Mouse (Mus musculus) embryonic facial prominence, embryonic 14.5 days (tissue): ENCODE measurements around the gene Pgm5. TPM values are rescaled to one million over a fixed set of nuclear protein-coding genes. Genes with fewer than 3 reads are reported as not detected.

Experiments used
- ATAC-seq: fragments of 200-750 bp; cut with Nextera tagmentation; 2 replicates; pipeline ENCODE4 v1.8.0; 2017; ENCODE audit warnings: low read depth, moderate number of reproducible peaks, moderate TSS enrichment
- DNase-seq: peaks from one replicate; pipeline ENCODE4 v3.0.0-alpha.2; 2015; ENCODE audit warnings: low spot score
- H3K27ac ChIP-seq: fragments of 300-500 bp; sonication (generic); replicated peaks from 2 replicates; pipeline ENCODE4 v1.5.1; 2014; ENCODE audit warnings: low read depth, mild to moderate bottlenecking, low read length, moderate library complexity
- H3K27me3 ChIP-seq: fragments of 300-500 bp; sonication (generic); replicated peaks from 2 replicates; pipeline ENCODE4 v1.6.1; 2014; ENCODE audit warnings: low read length; ENCODE audit not compliant: control insufficient read depth, insufficient read depth
- H3K36me3 ChIP-seq: fragments of 300-500 bp; sonication (generic); 2 replicates; pipeline ENCODE4 v1.6.1; 2014; ENCODE audit warnings: low read length, mixed read lengths; ENCODE audit not compliant: control insufficient read depth, insufficient read depth
- H3K4me1 ChIP-seq: fragments of 300-500 bp; sonication (generic); 2 replicates; pipeline ENCODE4 v1.6.1; 2014; ENCODE audit warnings: antibody characterized with exemption, low read length; ENCODE audit not compliant: control insufficient read depth, insufficient read depth
- H3K4me2 ChIP-seq: fragments of 300-500 bp; sonication (generic); 2 replicates; pipeline ENCODE4 v1.6.1; 2014; ENCODE audit warnings: low read depth, mild to moderate bottlenecking, low read length, moderate library complexity, mixed read lengths
- H3K4me3 ChIP-seq: fragments of 300-500 bp; sonication (generic); 2 replicates; pipeline ENCODE4 v1.5.1; 2014; ENCODE audit warnings: low read depth, mild to moderate bottlenecking, low read length
- H3K9ac ChIP-seq: fragments of 300-500 bp; sonication (generic); 2 replicates; pipeline ENCODE4 v1.6.1; 2014; ENCODE audit warnings: low read depth, mild to moderate bottlenecking, low read length, moderate library complexity, mixed read lengths
- H3K9me3 ChIP-seq: fragments of 300-500 bp; sonication (generic); 2 replicates; pipeline ENCODE4 v1.6.1; 2016; ENCODE audit warnings: low read length; ENCODE audit not compliant: control insufficient read depth
- WGBS: fragments of 180-500 bp; shearing (Covaris S2); extraction: QIAGEN DNeasy Blood & Tissue Kit; methylation state at CpG from one replicate; pipeline ENCODE4 v1.1.7; 2014; 5-methylcytosine and 5-hydroxymethylcytosine counted together
- polyA plus RNA-seq: library from polyadenylated mRNA; unstranded; fragments of >200 nt; fragmentation: Nextera tagmentation; extraction: Ambion mirVana; gene quantifications from 2 replicates; pipeline ENCODE4 v1.2.1, GENCODE M21; 2014

Gene Pgm5
- polyA plus RNA-seq, 1 experiment from 2014 or later: 6.8 TPM

GRCm38 (mm10) chr19:24700664-24701063, 161.0 kb downstream of the Pgm5 start:
- DNase-seq (no peak), ATAC-seq (no peak)
- H3K27me3 ChIP-seq: no peaks in the 10 kb centered on the region
- 0 out of 2 replicates have a peak, but pooled peaks cover 3% of the 10 kb centered on the region for H3K4me1 ChIP-seq
- H3K4me3 ChIP-seq: no peak overlapping the region
- no peak overlapping the region for H3K4me2 ChIP-seq
- no peaks in the 10 kb centered on the region for H3K9me3 ChIP-seq
- no peaks in the 10 kb centered on the region for H3K36me3 ChIP-seq
- H3K27ac ChIP-seq: no peak overlapping the region
- no peak overlapping the region for H3K9ac ChIP-seq
- 83% methylated on average over 5 of the region's 5 CpGs for WGBS

- Histone ChIP-seq H3K27ac (no peak overlapping the region), H3K27me3 (no peaks in the 10 kb centered on the region), H3K36me3 (no peaks in the 10 kb centered on the region), H3K4me1 (0 out of 2 replicates have a peak, but pooled peaks cover 3% of the 10 kb centered on the region), H3K4me2 (no peak overlapping the region), H3K4me3 (no peak overlapping the region), H3K9ac (no peak overlapping the region), H3K9me3 (no peaks in the 10 kb centered on the region)
- DNase-seq (no peak), ATAC-seq (no peak)
Measured at GRCm38 (mm10) chr19:24699910-24700309, 161.7 kb downstream of the Pgm5 start.

- no peak overlapping the region for H3K4me3 ChIP-seq
Measured at GRCm38 (mm10) chr19:24699196-24699595, 162.5 kb downstream of the Pgm5 start.

GRCm38 (mm10) chr19:24698651-24699050, 163.0 kb downstream of the Pgm5 start:
- H3K4me1 ChIP-seq: 0 out of 2 replicates have a peak, but pooled peaks cover 3% of the 10 kb centered on the region
- ATAC-seq (no peak), DNase-seq (no peak)
- H3K9ac ChIP-seq: no peak overlapping the region
- H3K36me3 ChIP-seq: no peaks in the 10 kb centered on the region
- 46% methylated on average over 5 of the region's 5 CpGs for WGBS
- no peaks in the 10 kb centered on the region for H3K9me3 ChIP-seq
- no peak overlapping the region for H3K4me2 ChIP-seq
- no peak overlapping the region for H3K4me3 ChIP-seq
- no peaks in the 10 kb centered on the region for H3K27me3 ChIP-seq
- H3K27ac ChIP-seq: no peak overlapping the region

More at GRCm38 (mm10) chr19:24699196-24699595, 162.5 kb downstream of the Pgm5 start:
- H3K4me2 ChIP-seq: no peak overlapping the region
- 0 out of 2 replicates have a peak, but pooled peaks cover 3% of the 10 kb centered on the region for H3K4me1 ChIP-seq
- DNase-seq: no peak
- H3K36me3 ChIP-seq: no peaks in the 10 kb centered on the region
- no peak overlapping the region for H3K27ac ChIP-seq
- no peaks in the 10 kb centered on the region for H3K27me3 ChIP-seq
- ATAC-seq: no peak
- no peaks in the 10 kb centered on the region for H3K9me3 ChIP-seq
- WGBS: 74% methylated on average over 3 of the region's 3 CpGs
- no peak overlapping the region for H3K9ac ChIP-seq

GRCm38 (mm10) chr19:24697946-24698345, 163.7 kb downstream of the Pgm5 start:
- no peak overlapping the region for H3K27ac ChIP-seq
- no peak overlapping the region for H3K9ac ChIP-seq
- no peak overlapping the region for H3K4me3 ChIP-seq
- no peak for ATAC-seq
- no peak for DNase-seq
- H3K36me3 ChIP-seq: no peaks in the 10 kb centered on the region
- no peaks in the 10 kb centered on the region for H3K9me3 ChIP-seq
- 0 out of 2 replicates have a peak, but pooled peaks cover 3% of the 10 kb centered on the region for H3K4me1 ChIP-seq
- WGBS: 56% methylated on average over 1 of the region's 1 CpGs
- H3K27me3 ChIP-seq: no peaks in the 10 kb centered on the region
- no peak overlapping the region for H3K4me2 ChIP-seq

GRCm38 (mm10) chr19:24692691-24693090, 169.0 kb downstream of the Pgm5 start:
- Histone ChIP-seq H3K27ac (no peak overlapping the region), H3K36me3 (no peaks in the 10 kb centered on the region), H3K9ac (no peak overlapping the region), H3K4me3 (no peak overlapping the region), H3K4me2 (no peak overlapping the region), H3K9me3 (no peaks in the 10 kb centered on the region), H3K4me1 (no peaks in the 10 kb centered on the region), H3K27me3 (no peaks in the 10 kb centered on the region)
- DNase-seq (no peak), ATAC-seq (no peak)
- WGBS: 83% methylated on average over 2 of the region's 2 CpGs

- Histone ChIP-seq H3K4me3 (no peak overlapping the region), H3K9ac (no peak overlapping the region), H3K4me1 (no peaks in the 10 kb centered on the region), H3K9me3 (no peaks in the 10 kb centered on the region), H3K27ac (no peak overlapping the region), H3K27me3 (no peaks in the 10 kb centered on the region), H3K36me3 (no peaks in the 10 kb centered on the region), H3K4me2 (no peak overlapping the region)
- no peak for DNase-seq
- no peak for ATAC-seq
- WGBS: 99% methylated on average over 4 of the region's 4 CpGs
Measured at GRCm38 (mm10) chr19:24689531-24689930, 172.1 kb downstream of the Pgm5 start.

GRCm38 (mm10) chr19:24688327-24688726, 173.3 kb downstream of the Pgm5 start:
- H3K27ac ChIP-seq: no peak overlapping the region
- WGBS: 66% methylated on average over 6 of the region's 6 CpGs

GRCm38 (mm10) chr19:24686411-24686810, 175.2 kb downstream of the Pgm5 start:
- WGBS: 86% methylated on average over 10 of the region's 10 CpGs
- no peaks in the 10 kb centered on the region for H3K9me3 ChIP-seq
- no peak overlapping the region for H3K9ac ChIP-seq
- no peak overlapping the region for H3K4me3 ChIP-seq
- DNase-seq (no peak), ATAC-seq (no peak)
- H3K27ac ChIP-seq: no peak overlapping the region
- no peak overlapping the region for H3K4me2 ChIP-seq
- no peaks in the 10 kb centered on the region for H3K36me3 ChIP-seq
- H3K4me1 ChIP-seq: no peaks in the 10 kb centered on the region
- H3K27me3 ChIP-seq: no peaks in the 10 kb centered on the region

More at GRCm38 (mm10) chr19:24688327-24688726, 173.3 kb downstream of the Pgm5 start:
- ATAC-seq (no peak), DNase-seq (no peak)
- H3K4me3 ChIP-seq: no peak overlapping the region
- H3K4me1 ChIP-seq: no peaks in the 10 kb centered on the region
- H3K4me2 ChIP-seq: no peak overlapping the region
- H3K9me3 ChIP-seq: no peaks in the 10 kb centered on the region
- no peaks in the 10 kb centered on the region for H3K36me3 ChIP-seq
- no peaks in the 10 kb centered on the region for H3K27me3 ChIP-seq
- H3K9ac ChIP-seq: no peak overlapping the region
